Mouse (Mus musculus) thymus, adult 2 months (tissue): ENCODE measurements at regions not wholly inside any gene's neighbourhood (a gene's known extent, or its start where the extent isn't known, plus 50 kb on each side); places are given as distances from the start of the nearest gene placed in this dataset.

ENCODE experiments used
- DNase-seq: peaks from one replicate; pipeline ENCODE4 v3.0.0; 2021
- H3K27ac ChIP-seq: fragments of 200-500 bp; 2 replicates; pipeline ENCODE4 v1.5.1; 2012; ENCODE audit warnings: low read length, control low read depth; ENCODE audit not compliant: control insufficient read depth, insufficient read depth
- H3K27me3 ChIP-seq: fragments of 200-500 bp; 2 replicates; pipeline ENCODE4 v1.6.1; 2012; ENCODE audit warnings: mild to moderate bottlenecking, low read length, moderate library complexity, mixed read lengths; ENCODE audit not compliant: control insufficient read depth, insufficient read depth
- H3K36me3 ChIP-seq: fragments of 200-500 bp; 2 replicates; pipeline ENCODE4 v1.6.1; 2012; ENCODE audit warnings: mild to moderate bottlenecking, low read length, moderate library complexity; ENCODE audit not compliant: control insufficient read depth, insufficient read depth
- H3K4me1 ChIP-seq: fragments of 200-500 bp; replicated peaks from 2 replicates; pipeline ENCODE4 v1.6.1; 2012; ENCODE audit warnings: low read length; ENCODE audit not compliant: control insufficient read depth, insufficient read depth
- H3K4me3 ChIP-seq: fragments of 200-500 bp; 2 replicates; pipeline ENCODE4 v1.5.1; 2012; ENCODE audit warnings: mild to moderate bottlenecking, low read length, control low read depth, moderate library complexity; ENCODE audit not compliant: control insufficient read depth, insufficient read depth
- CTCF ChIP-seq: fragments of 200-500 bp; IDR thresholded peaks from 2 replicates; pipeline ENCODE4 v1.5.1; 2012; ENCODE audit warnings: mild to moderate bottlenecking, control low read depth, low read length, moderate library complexity, borderline replicate concordance; ENCODE audit not compliant: control insufficient read depth, poor library complexity, insufficient read depth; ENCODE audit errors: extremely low read depth
- POLR2A ChIP-seq: fragments of 200-500 bp; IDR thresholded peaks from 2 replicates; pipeline ENCODE4 v1.6.1; 2012; ENCODE audit warnings: mild to moderate bottlenecking, low read length, control low read depth, moderate library complexity; ENCODE audit not compliant: control insufficient read depth, poor library complexity, insufficient read depth; ENCODE audit errors: extremely low read depth
- WGBS: fragments of 180-500 bp; shearing (Covaris S2); methylation state at CpG from one replicate; pipeline ENCODE4 v1.1.7; 2018; 5-methylcytosine and 5-hydroxymethylcytosine counted together

DNA sequence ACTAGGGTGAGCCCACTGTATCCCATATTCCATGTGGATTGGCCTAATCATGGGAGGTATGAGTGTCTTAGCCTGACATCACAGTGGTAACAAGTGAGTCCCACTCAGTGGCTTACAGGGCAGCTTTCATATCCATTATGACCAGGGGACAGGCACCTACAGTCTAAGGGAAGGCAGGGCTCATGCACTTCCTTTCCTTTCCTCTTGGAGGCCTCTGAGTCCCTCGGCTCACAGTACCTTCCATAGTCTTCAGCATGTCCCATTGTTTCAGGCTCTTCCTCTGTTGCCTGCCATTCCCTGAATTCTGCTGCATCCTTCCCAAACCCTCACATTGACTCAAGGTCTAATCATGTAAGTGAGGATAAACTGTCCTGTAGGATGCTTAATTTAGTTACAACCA, 258.3 kb upstream of the Id2 start:
- Histone ChIP-seq H3K36me3 (no peaks in the 10 kb centered on the region), H3K27ac (no peak overlapping the region), H3K4me3 (no peak overlapping the region), H3K4me1 (no peaks in the 10 kb centered on the region), H3K27me3 (no peaks in the 10 kb centered on the region)
- TF ChIP-seq CTCF, result no peak
- no peak for TF ChIP-seq POLR2A
- no peak for DNase-seq
- 87% methylated on average over 1 of the region's 1 CpGs for WGBS

DNA sequence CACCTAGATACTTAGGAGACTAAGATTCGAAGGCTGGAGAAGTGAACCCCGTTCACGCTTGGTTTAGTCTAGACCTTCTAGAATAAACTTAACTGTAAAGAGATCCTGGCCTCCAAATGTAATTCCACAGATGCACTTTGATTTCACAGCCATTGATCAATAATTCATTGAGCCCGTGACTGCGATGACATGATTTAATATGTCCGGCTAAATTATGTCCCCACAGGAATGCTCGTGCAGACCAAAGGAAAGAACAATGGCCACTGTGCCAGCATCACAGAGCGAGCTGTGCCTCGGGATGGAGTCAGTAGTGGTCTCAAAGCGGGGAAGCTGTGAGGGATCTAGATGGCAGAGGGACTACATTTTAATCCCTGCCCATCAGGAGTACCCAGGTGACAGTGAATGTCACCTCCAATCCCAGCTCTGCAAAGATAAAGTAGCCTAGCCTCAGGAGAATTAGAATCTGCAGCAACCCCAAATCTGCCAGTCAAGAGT, 256.5 kb upstream of the Id2 start:
- Histone ChIP-seq H3K4me1 (no peaks in the 10 kb centered on the region; the same call in 1 of the 2 replicates), H3K4me3 (no peak overlapping the region), H3K36me3 (no peaks in the 10 kb centered on the region), H3K27me3 (no peaks in the 10 kb centered on the region), H3K27ac (no peak overlapping the region)
- no peak for TF ChIP-seq POLR2A
- no peak for TF ChIP-seq CTCF
- no peak for DNase-seq
- 98% methylated on average over 10 of the region's 10 CpGs for WGBS

DNA sequence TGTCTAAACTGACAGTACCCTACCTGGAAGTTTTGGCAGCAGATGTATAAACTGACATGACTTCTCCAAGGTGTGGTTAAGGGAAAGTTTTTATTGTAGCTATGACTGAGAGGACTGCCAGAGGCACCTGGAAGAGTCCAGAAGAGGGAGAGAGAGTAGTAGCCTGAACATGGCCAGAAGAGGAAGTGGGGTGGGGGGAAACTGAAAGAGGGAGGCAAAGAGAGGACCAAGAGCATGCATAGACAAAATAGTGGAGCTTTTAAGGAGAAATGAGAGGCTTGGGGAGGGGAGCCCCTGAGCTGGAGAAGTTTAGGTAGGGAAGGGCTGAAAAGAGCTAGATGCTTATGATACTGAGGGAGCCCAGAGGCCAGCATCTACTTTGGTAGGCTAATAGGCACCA, 255.2 kb upstream of the Id2 start:
- Histone ChIP-seq H3K4me3 (no peak overlapping the region), H3K36me3 (no peaks in the 10 kb centered on the region), H3K27ac (no peak overlapping the region), H3K27me3 (no peaks in the 10 kb centered on the region), H3K4me1 (no peaks in the 10 kb centered on the region; the same call in 1 of the 2 replicates)
- no peak for TF ChIP-seq CTCF
- no peak for TF ChIP-seq POLR2A
- DNase-seq, result no peak

DNA sequence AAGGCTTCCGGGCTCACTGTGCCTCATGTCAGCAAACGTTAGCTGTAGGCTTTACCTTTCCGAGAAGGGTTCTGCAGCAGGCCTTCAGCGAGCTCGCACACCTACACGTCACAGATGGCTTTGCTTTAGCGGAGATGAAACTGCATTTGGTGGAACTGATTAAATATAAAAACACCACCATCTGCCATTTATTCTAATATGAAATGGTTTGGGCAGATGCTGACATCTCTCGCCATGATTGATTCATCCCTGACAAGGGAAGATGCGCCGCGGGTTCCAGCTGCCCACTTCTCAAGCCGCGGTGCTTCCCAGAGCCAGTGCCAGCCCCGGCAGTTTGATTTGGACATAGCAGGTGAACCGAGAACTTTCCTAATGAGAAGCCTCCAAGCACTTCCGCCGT, 247.4 kb upstream of the Id2 start:
- H3K27ac ChIP-seq, result no peak overlapping the region
- DNase-seq, result no peak
- 95% methylated on average over 17 of the region's 17 CpGs for WGBS
- no peak for TF ChIP-seq POLR2A
- no peak for TF ChIP-seq CTCF
- H3K4me1 ChIP-seq, result peaks cover 2% of the 10 kb centered on the region; the same call in 1 of the 2 replicates
- H3K4me3 ChIP-seq, result no peak overlapping the region
- no peaks in the 10 kb centered on the region for H3K27me3 ChIP-seq
- no peaks in the 10 kb centered on the region for H3K36me3 ChIP-seq

DNA sequence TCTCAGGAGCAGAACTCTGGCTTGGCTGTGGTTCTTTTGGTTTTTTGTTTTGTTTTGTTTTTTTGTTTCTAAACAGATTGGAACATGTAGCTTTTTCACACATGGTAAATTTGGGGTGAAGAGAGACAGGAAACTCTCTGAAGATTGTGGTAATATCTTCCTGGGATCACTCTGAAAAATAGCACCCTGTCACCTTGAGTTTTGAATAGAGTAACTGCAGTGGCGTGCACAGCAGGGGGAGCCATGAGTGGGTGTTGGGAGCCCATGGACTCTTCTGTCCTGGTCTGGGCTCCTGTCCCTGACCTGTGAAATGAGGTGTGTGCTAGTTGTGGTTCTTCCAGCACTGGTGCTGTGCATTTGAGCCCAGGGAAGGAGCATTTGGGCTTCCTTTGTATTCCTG, 241.8 kb upstream of the Id2 start:
- peak; percentile 37 for DNase-seq
- peak overlapping the region; percentile 19; the same call in 1 of the 2 replicates for H3K27ac ChIP-seq
- no peaks in the 10 kb centered on the region for H3K36me3 ChIP-seq
- no peak overlapping the region for H3K4me3 ChIP-seq
- no peak for TF ChIP-seq POLR2A
- no peak for TF ChIP-seq CTCF
- 9% methylated on average over 1 of the region's 1 CpGs for WGBS
- peaks cover 14% of the 10 kb centered on the region for H3K4me1 ChIP-seq
- no peaks in the 10 kb centered on the region for H3K27me3 ChIP-seq

DNA sequence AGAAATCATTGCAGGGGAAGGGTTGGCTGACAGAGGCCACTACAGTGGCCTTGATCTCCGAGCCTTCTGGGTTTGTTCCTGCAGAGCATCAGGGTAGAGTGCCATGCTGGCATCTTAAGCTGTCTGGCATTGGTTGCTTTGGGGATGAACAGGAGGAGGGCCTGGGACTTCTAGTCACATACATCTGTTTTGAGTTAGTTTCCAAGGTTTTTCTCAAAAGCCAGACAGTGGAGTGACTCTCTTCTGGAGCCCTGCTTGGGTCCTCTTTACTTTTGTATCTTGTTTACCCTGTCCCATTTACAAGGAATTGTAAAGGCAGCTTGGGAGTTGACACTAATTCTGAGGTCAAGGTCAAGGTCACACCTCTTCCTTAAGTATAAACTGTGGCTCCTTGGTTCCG, 239.0 kb upstream of the Id2 start:
- Histone ChIP-seq H3K4me1 (peaks cover 14% of the 10 kb centered on the region), H3K27ac (no peak overlapping the region), H3K36me3 (no peaks in the 10 kb centered on the region), H3K4me3 (no peak overlapping the region), H3K27me3 (no peaks in the 10 kb centered on the region)
- DNase-seq, result no peak
- TF ChIP-seq POLR2A, result no peak
- TF ChIP-seq CTCF, result no peak
- 90% methylated on average over 2 of the region's 2 CpGs for WGBS

DNA sequence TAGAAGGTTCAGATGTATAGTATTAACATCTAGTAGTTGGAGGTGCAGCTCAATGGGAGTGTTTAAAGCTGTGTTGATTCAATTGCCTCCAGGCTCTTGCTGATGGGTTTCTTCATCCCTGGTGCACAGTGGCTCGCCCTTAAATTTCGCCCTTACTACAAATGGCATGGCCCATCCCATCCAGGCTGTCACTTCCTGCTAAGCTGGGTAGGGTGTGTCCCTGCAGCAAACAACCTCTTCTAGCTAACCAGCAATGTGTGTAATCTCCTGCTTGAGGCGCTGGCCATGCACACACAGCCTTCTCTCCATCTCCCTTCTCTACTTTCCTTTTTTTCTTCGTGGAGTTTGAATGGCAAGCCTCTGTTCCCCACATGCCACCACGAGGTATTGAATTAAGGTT, 238.1 kb upstream of the Id2 start:
- TF ChIP-seq POLR2A, result no peak
- no peak for TF ChIP-seq CTCF

More for the DNA sequence above, 238.1 kb upstream of the Id2 start:
- Histone ChIP-seq H3K36me3 (no peaks in the 10 kb centered on the region), H3K27ac (no peak overlapping the region), H3K4me1 (peaks cover 14% of the 10 kb centered on the region), H3K27me3 (no peaks in the 10 kb centered on the region), H3K4me3 (no peak overlapping the region)
- no peak for DNase-seq
- 86% methylated on average over 5 of the region's 5 CpGs for WGBS
